Mouse (Mus musculus): ENCODE data around the gene Trim80.
"Not testable (repeated sequence)": the region's sequence is repeated elsewhere in the genome, so short reads cannot be mapped to it uniquely, and the experiment has no call there.

The Trim80 gene

DNA sequence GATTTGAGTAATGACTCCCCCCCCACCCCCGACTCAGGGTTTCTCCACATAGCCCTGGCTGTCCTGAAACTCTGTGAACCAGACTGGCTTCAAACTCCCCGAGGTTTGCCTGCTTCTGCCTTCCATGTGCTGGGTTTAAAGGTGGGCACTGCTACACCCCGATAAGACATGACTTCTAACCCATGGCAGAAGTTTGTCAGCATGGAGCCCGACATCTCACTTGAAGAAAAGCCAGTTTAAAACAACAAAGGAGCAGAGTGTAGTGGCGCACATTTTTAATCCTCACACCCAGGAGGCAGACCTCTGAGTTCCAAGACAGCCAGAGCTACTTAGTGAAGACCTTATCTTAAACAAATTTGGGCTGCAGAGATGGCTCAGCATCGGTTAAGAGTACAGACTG is 52.0 kb downstream of the Trim80 start:
- DNase-seq (ENCODE audit: low read depth, low spot score), result no peak

DNA sequence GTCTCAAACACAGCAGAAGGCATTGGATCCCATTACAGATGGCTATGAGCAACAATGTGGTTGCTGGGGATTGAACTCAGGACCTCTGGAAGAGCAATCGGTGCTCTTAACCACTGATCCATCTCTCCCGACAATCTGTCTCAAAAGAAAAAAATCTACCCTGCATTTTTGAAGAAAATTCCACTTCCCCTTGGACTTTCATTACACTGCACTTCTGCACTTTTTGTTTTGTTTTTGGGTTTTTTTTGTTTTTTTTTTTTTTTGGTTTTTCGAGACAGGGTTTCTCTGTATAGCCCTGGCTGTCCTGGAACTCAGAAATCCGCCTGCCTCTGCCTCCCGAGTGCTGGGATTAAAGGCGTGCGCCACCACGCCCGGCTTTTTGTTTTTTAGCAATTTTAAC is 56.2 kb downstream of the Trim80 start:
- DNase-seq (ENCODE audit: low read depth, low spot score), result not testable (repeated sequence)
